Mouse (Mus musculus): ENCODE results near the gene Lrrc20. TPM values are rescaled to one million over a fixed set of nuclear protein-coding genes. Genes with fewer than 3 reads are reported as not detected.
"Not testable (repeated sequence)": the region's sequence is repeated elsewhere in the genome, so short reads cannot be mapped to it uniquely, and the experiment has no call there.

The Lrrc20 gene
- polyA plus RNA-seq, 1 experiment from 2014 or later, result 15.0 TPM

- no peak overlapping the region for H3K4me2 ChIP-seq (ENCODE audit: low read depth, low read length, severe bottlenecking)
- H3K9me3 ChIP-seq (ENCODE audit: control insufficient read depth, low read length), result no peaks in the 10 kb centered on the region
- no peak overlapping the region for H3K27ac ChIP-seq (ENCODE audit: low read depth, low read length)
- ATAC-seq (replicated peaks; ENCODE audit: low FRiP score) (no peak), DNase-seq (ENCODE audit: low spot score) (no peak)
- H3K4me3 ChIP-seq (ENCODE audit: low read depth, low read length), result no peak overlapping the region
- no peak overlapping the region for H3K9ac ChIP-seq (ENCODE audit: low read length)
- H3K4me1 ChIP-seq (replicated peaks; ENCODE audit: control insufficient read depth, insufficient read depth, low read length), result 0 out of 2 replicates have a peak, but pooled peaks cover 3% of the 10 kb centered on the region
- WGBS, result 75% methylated on average over 1 of the region's 1 CpGs
- no peaks in the 10 kb centered on the region for H3K36me3 ChIP-seq (ENCODE audit: control insufficient read depth, insufficient read depth, low read length)
- no peaks in the 10 kb centered on the region for H3K27me3 ChIP-seq (ENCODE audit: control insufficient read depth, insufficient read depth, low read length)
Measured at GRCm38 (mm10) chr10:61443876-61444275, 31.7 kb upstream of the Lrrc20 start.

- DNase-seq (ENCODE audit: low spot score) (no peak), ATAC-seq (replicated peaks; ENCODE audit: low FRiP score) (no peak)
- Histone ChIP-seq H3K36me3 (ENCODE audit: control insufficient read depth, insufficient read depth, low read length) (no peaks in the 10 kb centered on the region), H3K4me2 (ENCODE audit: low read depth, low read length, severe bottlenecking) (no peak overlapping the region), H3K4me3 (ENCODE audit: low read depth, low read length) (no peak overlapping the region), H3K4me1 (replicated peaks; ENCODE audit: control insufficient read depth, insufficient read depth, low read length) (0 out of 2 replicates have a peak, but pooled peaks cover 3% of the 10 kb centered on the region), H3K9me3 (ENCODE audit: control insufficient read depth, low read length) (no peaks in the 10 kb centered on the region), H3K27ac (ENCODE audit: low read depth, low read length) (no peak overlapping the region), H3K27me3 (ENCODE audit: control insufficient read depth, insufficient read depth, low read length) (no peaks in the 10 kb centered on the region), H3K9ac (ENCODE audit: low read length) (no peak overlapping the region)
- WGBS, result 92% methylated on average over 3 of the region's 3 CpGs
Measured at GRCm38 (mm10) chr10:61445016-61445415, 30.6 kb upstream of the Lrrc20 start.

- Histone ChIP-seq H3K27ac (ENCODE audit: low read depth, low read length) (no peak overlapping the region), H3K27me3 (ENCODE audit: control insufficient read depth, insufficient read depth, low read length) (no peaks in the 10 kb centered on the region), H3K9me3 (ENCODE audit: control insufficient read depth, low read length) (no peaks in the 10 kb centered on the region), H3K4me2 (ENCODE audit: low read depth, low read length, severe bottlenecking) (no peak overlapping the region), H3K36me3 (ENCODE audit: control insufficient read depth, insufficient read depth, low read length) (no peaks in the 10 kb centered on the region), H3K4me3 (ENCODE audit: low read depth, low read length) (no peak overlapping the region), H3K4me1 (replicated peaks; ENCODE audit: control insufficient read depth, insufficient read depth, low read length) (peaks cover 8% of the 10 kb centered on the region; the same call in 1 of the 2 replicates), H3K9ac (ENCODE audit: low read length) (no peak overlapping the region)
- 82% methylated on average over 10 of the region's 10 CpGs for WGBS
- DNase-seq (ENCODE audit: low spot score) (no peak), ATAC-seq (replicated peaks; ENCODE audit: low FRiP score) (no peak)
Measured at GRCm38 (mm10) chr10:61447581-61448353, 27.8 kb upstream of the Lrrc20 start.

GRCm38 (mm10) chr10:61448834-61449233, 26.8 kb upstream of the Lrrc20 start:
- Histone ChIP-seq H3K9me3 (ENCODE audit: control insufficient read depth, low read length) (no peaks in the 10 kb centered on the region), H3K36me3 (ENCODE audit: control insufficient read depth, insufficient read depth, low read length) (no peaks in the 10 kb centered on the region), H3K9ac (ENCODE audit: low read length) (no peak overlapping the region), H3K27ac (ENCODE audit: low read depth, low read length) (no peak overlapping the region), H3K4me3 (ENCODE audit: low read depth, low read length) (no peak overlapping the region), H3K4me1 (replicated peaks; ENCODE audit: control insufficient read depth, insufficient read depth, low read length) (peaks cover 8% of the 10 kb centered on the region; the same call in 1 of the 2 replicates), H3K4me2 (ENCODE audit: low read depth, low read length, severe bottlenecking) (no peak overlapping the region), H3K27me3 (ENCODE audit: control insufficient read depth, insufficient read depth, low read length) (no peaks in the 10 kb centered on the region)
- DNase-seq (ENCODE audit: low spot score) (no peak), ATAC-seq (replicated peaks; ENCODE audit: low FRiP score) (no peak)
- WGBS, result 86% methylated on average over 3 of the region's 3 CpGs

- Histone ChIP-seq H3K9me3 (ENCODE audit: control insufficient read depth, low read length) (no peaks in the 10 kb centered on the region), H3K36me3 (ENCODE audit: control insufficient read depth, insufficient read depth, low read length) (no peaks in the 10 kb centered on the region), H3K9ac (ENCODE audit: low read length) (peak overlapping the region; percentile 85), H3K4me2 (ENCODE audit: low read depth, low read length, severe bottlenecking) (peak overlapping the region; percentile 96), H3K4me1 (replicated peaks; ENCODE audit: control insufficient read depth, insufficient read depth, low read length) (peaks cover 5% of the 10 kb centered on the region; the same call in 1 of the 2 replicates), H3K27me3 (ENCODE audit: control insufficient read depth, insufficient read depth, low read length) (no peaks in the 10 kb centered on the region), H3K27ac (ENCODE audit: low read depth, low read length) (no peak overlapping the region), H3K4me3 (ENCODE audit: low read depth, low read length) (peak overlapping the region; percentile 83)
- WGBS, result 10% methylated on average over 8 of the region's 8 CpGs
- ATAC-seq (replicated peaks; ENCODE audit: low FRiP score) (no peak), DNase-seq (ENCODE audit: low spot score) (no peak)
Measured at GRCm38 (mm10) chr10:61451463-61451930, 24.1 kb upstream of the Lrrc20 start.

- Histone ChIP-seq H3K4me2 (ENCODE audit: low read depth, low read length, severe bottlenecking) (peak overlapping the region; percentile 96), H3K27me3 (ENCODE audit: control insufficient read depth, insufficient read depth, low read length) (no peaks in the 10 kb centered on the region), H3K9ac (ENCODE audit: low read length) (peak overlapping the region; percentile 85), H3K36me3 (ENCODE audit: control insufficient read depth, insufficient read depth, low read length) (no peaks in the 10 kb centered on the region), H3K27ac (ENCODE audit: low read depth, low read length) (peak overlapping the region; percentile 53; the same call in 1 of the 2 replicates), H3K4me1 (replicated peaks; ENCODE audit: control insufficient read depth, insufficient read depth, low read length) (peaks cover 5% of the 10 kb centered on the region; the same call in 1 of the 2 replicates), H3K4me3 (ENCODE audit: low read depth, low read length) (peak overlapping the region; percentile 83), H3K9me3 (ENCODE audit: control insufficient read depth, low read length) (no peaks in the 10 kb centered on the region)
- WGBS, result under 1% methylated on average over 61 of the region's 62 CpGs
- peak; percentile 75 for ATAC-seq (replicated peaks; ENCODE audit: low FRiP score)
- peak; percentile 81 for DNase-seq (ENCODE audit: low spot score)
Measured at GRCm38 (mm10) chr10:61451931-61452617, 23.5 kb upstream of the Lrrc20 start.

- H3K4me1 ChIP-seq (replicated peaks; ENCODE audit: control insufficient read depth, insufficient read depth, low read length), result peaks cover 5% of the 10 kb centered on the region; the same call in 1 of the 2 replicates
- DNase-seq (ENCODE audit: low spot score) (peak; percentile 99), ATAC-seq (replicated peaks; ENCODE audit: low FRiP score) (peak; percentile 99)
- peak within 1 kb of the TSS; percentile 96 for H3K4me2 ChIP-seq (ENCODE audit: low read depth, low read length, severe bottlenecking)
- peak within 1 kb of the TSS; percentile 83 for H3K4me3 ChIP-seq (ENCODE audit: low read depth, low read length)
- H3K27me3 ChIP-seq (ENCODE audit: control insufficient read depth, insufficient read depth, low read length), result no peaks in the 10 kb centered on the region
- H3K36me3 ChIP-seq (ENCODE audit: control insufficient read depth, insufficient read depth, low read length), result no peaks in the 10 kb centered on the region
- peak within 1 kb of the TSS; percentile 85 for H3K9ac ChIP-seq (ENCODE audit: low read length)
- under 1% methylated on average over 33 of the region's 36 CpGs for WGBS
- H3K27ac ChIP-seq (ENCODE audit: low read depth, low read length), result peak within 1 kb of the TSS; percentile 53; the same call in 1 of the 2 replicates
- no peaks in the 10 kb centered on the region for H3K9me3 ChIP-seq (ENCODE audit: control insufficient read depth, low read length)
Measured at GRCm38 (mm10) chr10:61452645-61453044, 23.0 kb upstream of the Lrrc20 start, which contains the start of gene Eif4ebp2. Eif4ebp2 (minus strand) TSS chr10:61452661.

GRCm38 (mm10) chr10:61453171-61453570, 22.4 kb upstream of the Lrrc20 start:
- H3K4me3 ChIP-seq (ENCODE audit: low read depth, low read length); H3K36me3 ChIP-seq (ENCODE audit: control insufficient read depth, insufficient read depth, low read length); H3K4me2 ChIP-seq (ENCODE audit: low read depth, low read length, severe bottlenecking); H3K9ac ChIP-seq (ENCODE audit: low read length); DNase-seq (ENCODE audit: low spot score); H3K9me3 ChIP-seq (ENCODE audit: control insufficient read depth, low read length); H3K4me1 ChIP-seq (replicated peaks; ENCODE audit: control insufficient read depth, insufficient read depth, low read length); H3K27me3 ChIP-seq (ENCODE audit: control insufficient read depth, insufficient read depth, low read length); H3K27ac ChIP-seq (ENCODE audit: low read depth, low read length): not testable (repeated sequence)
- 89% methylated on average over 3 of the region's 3 CpGs for WGBS
- ATAC-seq (replicated peaks; ENCODE audit: low FRiP score), result 0 out of 2 replicates have a peak, but pooled peaks have one; percentile 24

All from forebrain, embryonic 11.5 days (tissue).